Mouse (Mus musculus) forelimb bud, embryonic 11.5 days (tissue): ENCODE measurements around the gene Morc2a.

Experiments used
- DNase-seq: peaks from one replicate; pipeline ENCODE4 v3.0.0-alpha.2; 2012; ENCODE audit warnings: low read depth, low spot score

The Morc2a gene

GRCm38 (mm10) chr11:3733933-3734636 lies 85.1 kb downstream of the Morc2a start:
- no peak for DNase-seq

DNA sequence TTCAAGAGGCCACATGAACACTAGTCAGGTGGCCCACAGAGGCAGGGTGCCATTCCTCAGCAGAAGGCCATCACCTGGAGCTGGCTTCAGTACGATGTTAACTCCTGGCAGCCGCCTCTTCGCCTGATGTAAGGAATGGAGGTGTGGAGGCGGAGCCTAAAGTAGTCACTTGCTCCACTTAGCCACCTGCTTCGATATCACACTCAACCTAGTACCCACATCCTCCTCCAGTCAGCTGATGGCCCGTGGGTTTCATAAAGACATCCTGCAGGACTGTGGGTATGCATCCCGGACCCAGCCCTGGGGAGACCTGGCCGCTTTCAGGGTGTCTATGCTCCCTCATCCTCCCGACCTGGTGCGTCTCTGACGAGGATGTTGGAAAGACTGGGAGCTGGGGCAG lies 86.7 kb downstream of the Morc2a start:
- DNase-seq, result no peak

GRCm38 (mm10) chr11:3738778-3739177 lies 89.8 kb downstream of the Morc2a start:
- DNase-seq, result no peak
